Mouse (Mus musculus) embryonic facial prominence, embryonic 10.5 days (tissue): ENCODE data around the gene Ctse. TPM values are rescaled to one million over a fixed set of nuclear protein-coding genes. Genes with fewer than 3 reads are reported as not detected.
A peak's percentile ranks its signal among the peaks of the same experiment; 100 is the strongest.

Experiments used
- DNase-seq: peaks from one replicate; pipeline ENCODE4 v3.0.0-alpha.2; 2017; ENCODE audit warnings: low spot score
- H3K27ac ChIP-seq: fragments of 300-500 bp; sonication (generic); replicated peaks from 2 replicates; pipeline ENCODE4 v1.5.1; 2016; ENCODE audit warnings: mild to moderate bottlenecking
- H3K27me3 ChIP-seq: fragments of 300-500 bp; sonication (generic); replicated peaks from 2 replicates; pipeline ENCODE4 v1.6.1; 2016; ENCODE audit warnings: low read depth, mild to moderate bottlenecking; ENCODE audit not compliant: poor library complexity, severe bottlenecking
- H3K36me3 ChIP-seq: fragments of 300-500 bp; sonication (generic); replicated peaks from 2 replicates; pipeline ENCODE4 v1.6.1; 2016; ENCODE audit warnings: mild to moderate bottlenecking, moderate library complexity
- H3K4me1 ChIP-seq: fragments of 300-500 bp; sonication (generic); 2 replicates; pipeline ENCODE4 v1.6.1; 2016
- H3K4me3 ChIP-seq: fragments of 300-500 bp; sonication (generic); 2 replicates; pipeline ENCODE4 v1.5.1; 2016; ENCODE audit warnings: mild to moderate bottlenecking, moderate library complexity
- H3K9me3 ChIP-seq: fragments of 300-500 bp; sonication (generic); 2 replicates; pipeline ENCODE4 v1.6.1; 2016; ENCODE audit warnings: mild to moderate bottlenecking
- WGBS: fragments of 180-500 bp; shearing (Covaris S2); methylation state at CpG from one replicate; pipeline ENCODE4 v1.1.7; 2016; 5-methylcytosine and 5-hydroxymethylcytosine counted together
- polyA plus RNA-seq: library from polyadenylated mRNA; unstranded; fragments of >200 nt; fragmentation: Nextera tagmentation; extraction: Ambion mirVana; gene quantifications from 2 replicates; pipeline ENCODE4 v1.2.1, GENCODE M21; 2016

Ctse gene
- polyA plus RNA-seq, 1 experiment from 2014 or later: not detected

DNA sequence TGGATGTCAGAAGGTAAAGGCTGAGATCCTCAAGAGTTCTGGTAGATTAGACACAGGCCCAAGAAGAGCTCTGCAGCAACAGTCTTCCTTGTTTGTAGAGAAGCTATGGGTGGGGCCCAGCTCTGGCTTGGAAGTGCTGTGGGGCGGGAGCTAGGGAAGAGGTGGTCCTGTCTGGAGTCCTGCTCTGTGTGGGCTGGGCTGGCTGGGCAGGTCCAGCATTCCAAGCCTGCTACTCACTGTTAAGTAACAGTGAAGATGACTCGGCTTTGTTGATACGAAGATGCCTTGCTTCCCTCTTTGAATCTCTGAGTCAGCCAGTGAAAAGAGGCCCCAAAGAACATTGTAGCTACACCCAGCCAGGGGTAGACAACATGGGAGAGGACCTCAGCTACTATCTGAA, 52.3 kb downstream of the Ctse start:
- H3K4me1 ChIP-seq: peaks cover 21% of the 10 kb centered on the region
- H3K4me3 ChIP-seq: no peak overlapping the region
- no peaks in the 10 kb centered on the region for H3K36me3 ChIP-seq
- no peak for DNase-seq
- 68% methylated on average over 3 of the region's 3 CpGs for WGBS
- H3K27me3 ChIP-seq: no peaks in the 10 kb centered on the region
- no peak overlapping the region; the same call in 1 of the 2 replicates for H3K27ac ChIP-seq
- no peaks in the 10 kb centered on the region for H3K9me3 ChIP-seq

DNA sequence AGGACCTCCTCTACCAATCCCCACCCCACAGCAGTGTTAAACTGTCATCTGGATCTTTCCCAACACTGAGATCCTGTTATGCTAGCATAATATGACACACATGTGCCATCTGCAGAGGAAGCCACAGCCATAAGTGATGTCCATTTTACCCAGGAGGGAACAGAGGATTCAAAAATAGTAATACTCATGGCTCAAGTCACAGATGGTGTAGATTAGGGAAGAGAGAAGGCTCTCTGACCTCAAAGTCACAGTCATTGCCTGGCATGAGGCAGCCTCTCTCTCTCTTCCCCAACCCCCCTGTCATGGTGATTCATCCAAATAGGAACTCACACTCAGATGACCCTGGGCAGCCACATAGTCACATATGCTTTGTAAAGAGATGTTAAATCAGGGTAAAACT, 53.2 kb downstream of the Ctse start:
- H3K27me3 ChIP-seq: no peaks in the 10 kb centered on the region

GRCm38 (mm10) chr1:131695308-131695707, 57.2 kb downstream of the Ctse start:
- no peak for DNase-seq
- Histone ChIP-seq H3K9me3 (no peaks in the 10 kb centered on the region), H3K4me3 (no peak overlapping the region), H3K36me3 (no peaks in the 10 kb centered on the region), H3K27ac (no peak overlapping the region), H3K4me1 (peaks cover 22% of the 10 kb centered on the region), H3K27me3 (no peaks in the 10 kb centered on the region)
- 83% methylated on average over 2 of the region's 2 CpGs for WGBS

More for the DNA sequence above, 53.2 kb downstream of the Ctse start:
- Histone ChIP-seq H3K4me1 (peaks cover 21% of the 10 kb centered on the region), H3K36me3 (no peaks in the 10 kb centered on the region), H3K4me3 (no peak overlapping the region), H3K27ac (no peak overlapping the region), H3K9me3 (no peaks in the 10 kb centered on the region)
- DNase-seq: peak; percentile 28

GRCm38 (mm10) chr1:131696325-131696724, 58.2 kb downstream of the Ctse start:
- Histone ChIP-seq H3K27ac (no peak overlapping the region), H3K27me3 (no peaks in the 10 kb centered on the region), H3K4me1 (peaks cover 12% of the 10 kb centered on the region), H3K4me3 (no peak overlapping the region), H3K9me3 (no peaks in the 10 kb centered on the region), H3K36me3 (no peaks in the 10 kb centered on the region)
- no peak for DNase-seq
- WGBS: 38% methylated on average over 4 of the region's 4 CpGs

- Histone ChIP-seq H3K27ac (no peak overlapping the region), H3K4me1 (peaks cover 7% of the 10 kb centered on the region; the same call in 1 of the 2 replicates), H3K36me3 (no peaks in the 10 kb centered on the region), H3K9me3 (no peaks in the 10 kb centered on the region), H3K4me3 (no peak overlapping the region), H3K27me3 (no peaks in the 10 kb centered on the region)
- DNase-seq: no peak
- WGBS: 89% methylated on average over 3 of the region's 3 CpGs
These were observed 60.7 kb downstream of the Ctse start for GRCm38 (mm10) chr1:131698770-131699169.

GRCm38 (mm10) chr1:131699642-131700041, 61.5 kb downstream of the Ctse start:
- no peak overlapping the region for H3K4me3 ChIP-seq
- H3K9me3 ChIP-seq: no peaks in the 10 kb centered on the region
- DNase-seq: no peak
- peaks cover 7% of the 10 kb centered on the region; the same call in 1 of the 2 replicates for H3K4me1 ChIP-seq
- WGBS: 85% methylated on average over 4 of the region's 4 CpGs
- H3K36me3 ChIP-seq: no peaks in the 10 kb centered on the region
- no peaks in the 10 kb centered on the region for H3K27me3 ChIP-seq
- no peak overlapping the region for H3K27ac ChIP-seq

- Histone ChIP-seq H3K36me3 (no peaks in the 10 kb centered on the region), H3K27ac (no peak overlapping the region), H3K4me3 (no peak overlapping the region), H3K9me3 (no peaks in the 10 kb centered on the region), H3K4me1 (peaks cover 7% of the 10 kb centered on the region; the same call in 1 of the 2 replicates), H3K27me3 (no peaks in the 10 kb centered on the region)
- WGBS: 74% methylated on average over 5 of the region's 5 CpGs
- DNase-seq: no peak
These were observed 62.3 kb downstream of the Ctse start for GRCm38 (mm10) chr1:131700447-131700846.

DNA sequence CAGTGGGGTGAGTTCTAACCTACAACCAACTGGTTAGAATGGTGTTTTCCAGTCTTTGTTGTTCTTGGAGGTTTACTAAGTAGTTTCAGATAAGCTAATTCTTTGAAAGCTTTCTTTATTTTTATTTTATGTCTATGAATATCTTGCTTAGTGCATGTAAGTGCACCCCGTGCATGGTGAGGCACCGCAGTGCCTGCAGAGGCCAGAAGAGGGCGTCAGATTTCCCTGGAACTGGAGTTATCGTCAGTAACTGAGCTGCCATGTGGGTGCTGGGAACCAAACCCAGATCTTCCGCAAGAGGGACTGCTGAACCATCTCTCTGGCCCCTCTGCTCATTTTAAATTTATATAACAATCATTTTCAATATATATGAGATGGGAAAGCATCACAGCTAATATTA, 63.3 kb downstream of the Ctse start:
- Histone ChIP-seq H3K27ac (no peak overlapping the region), H3K27me3 (no peaks in the 10 kb centered on the region), H3K4me3 (no peak overlapping the region), H3K36me3 (no peaks in the 10 kb centered on the region), H3K9me3 (no peaks in the 10 kb centered on the region), H3K4me1 (peaks cover 6% of the 10 kb centered on the region; the same call in 1 of the 2 replicates)
- DNase-seq: no peak
- WGBS: 84% methylated on average over 5 of the region's 5 CpGs

GRCm38 (mm10) chr1:131702094-131702766, 64.1 kb downstream of the Ctse start:
- Histone ChIP-seq H3K9me3 (no peaks in the 10 kb centered on the region), H3K36me3 (no peaks in the 10 kb centered on the region)

GRCm38 (mm10) chr1:131703482-131703881, 65.4 kb downstream of the Ctse start:
- no peaks in the 10 kb centered on the region for H3K4me1 ChIP-seq

More at GRCm38 (mm10) chr1:131702094-131702766, 64.1 kb downstream of the Ctse start:
- no peak for DNase-seq
- Histone ChIP-seq H3K27me3 (no peaks in the 10 kb centered on the region), H3K4me3 (no peak overlapping the region), H3K27ac (no peak overlapping the region), H3K4me1 (no peaks in the 10 kb centered on the region)
- 80% methylated on average over 8 of the region's 8 CpGs for WGBS

GRCm38 (mm10) chr1:131708338-131708737, 70.2 kb downstream of the Ctse start:
- Histone ChIP-seq H3K27ac (no peak overlapping the region), H3K9me3 (no peaks in the 10 kb centered on the region), H3K27me3 (no peaks in the 10 kb centered on the region), H3K4me1 (0 out of 2 replicates have a peak, but pooled peaks cover 4% of the 10 kb centered on the region), H3K36me3 (no peaks in the 10 kb centered on the region), H3K4me3 (no peak overlapping the region)
- peak; percentile 46 for DNase-seq
- 30% methylated on average over 4 of the region's 4 CpGs for WGBS

More at GRCm38 (mm10) chr1:131703482-131703881, 65.4 kb downstream of the Ctse start:
- Histone ChIP-seq H3K36me3 (no peaks in the 10 kb centered on the region), H3K27ac (no peak overlapping the region), H3K9me3 (no peaks in the 10 kb centered on the region), H3K27me3 (no peaks in the 10 kb centered on the region), H3K4me3 (no peak overlapping the region)
- no peak for DNase-seq
- 92% methylated on average over 2 of the region's 2 CpGs for WGBS

DNA sequence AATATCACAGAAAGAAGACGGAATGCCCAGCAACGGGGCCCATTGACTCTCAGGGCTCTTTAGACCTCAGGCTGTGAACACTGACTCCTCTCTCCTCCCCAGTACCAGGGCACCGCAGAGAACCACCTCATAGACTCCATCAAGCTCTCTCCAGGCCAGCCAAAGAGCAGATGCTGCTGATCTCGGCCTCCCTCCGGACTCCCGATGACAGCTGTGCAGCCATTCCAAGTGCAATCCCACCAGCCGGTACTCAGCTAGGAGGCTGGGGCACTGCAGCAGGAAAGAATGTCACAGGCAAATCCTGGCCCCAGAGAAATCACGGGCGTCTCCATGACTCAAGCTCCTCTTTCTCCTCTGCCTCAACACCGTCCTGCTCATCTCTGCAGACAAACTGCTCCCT, 73.4 kb downstream of the Ctse start:
- H3K9me3 ChIP-seq: no peaks in the 10 kb centered on the region
- 0 out of 2 replicates have a peak, but pooled peaks cover 13% of the 10 kb centered on the region for H3K4me1 ChIP-seq
- H3K27ac ChIP-seq: no peak overlapping the region
- no peaks in the 10 kb centered on the region for H3K27me3 ChIP-seq
- 80% methylated on average over 10 of the region's 10 CpGs for WGBS
- H3K36me3 ChIP-seq: no peaks in the 10 kb centered on the region
- no peak overlapping the region for H3K4me3 ChIP-seq
- no peak for DNase-seq

DNA sequence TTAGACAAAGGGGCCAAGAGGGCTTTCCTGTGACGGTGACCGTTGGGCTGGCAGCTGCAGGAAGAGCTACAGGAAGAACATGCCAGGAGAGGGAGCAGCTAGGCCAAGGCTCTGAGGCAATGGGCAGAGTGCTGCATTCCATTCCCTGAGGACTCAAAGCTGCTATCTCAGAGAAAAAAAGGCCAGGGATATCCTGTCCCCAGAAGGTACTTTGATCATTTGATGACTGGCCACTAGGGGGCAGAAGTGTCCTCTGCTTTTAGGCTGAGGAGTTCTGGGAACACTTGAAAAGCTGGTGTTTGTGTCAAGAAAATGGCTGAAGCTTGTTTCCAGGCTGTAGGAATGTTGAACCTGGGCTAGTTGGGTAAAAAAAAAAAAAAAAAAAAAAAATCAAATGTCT, 74.3 kb downstream of the Ctse start:
- Histone ChIP-seq H3K36me3 (no peaks in the 10 kb centered on the region), H3K27ac (no peak overlapping the region), H3K4me3 (no peak overlapping the region), H3K9me3 (no peaks in the 10 kb centered on the region), H3K27me3 (no peaks in the 10 kb centered on the region), H3K4me1 (0 out of 2 replicates have a peak, but pooled peaks cover 13% of the 10 kb centered on the region)
- WGBS: 25% methylated on average over 2 of the region's 2 CpGs
- DNase-seq: peak; percentile 82
